Mouse (Mus musculus): ENCODE data around the gene Vmn1r34. TPM values are rescaled to one million over a fixed set of nuclear protein-coding genes. Genes with fewer than 3 reads are reported as not detected.
"Not testable (repeated sequence)": the region's sequence is repeated elsewhere in the genome, so short reads cannot be mapped to it uniquely, and the experiment has no call there.

Vmn1r34 gene
- polyA plus RNA-seq (2015; fragmentation: Nextera tagmentation; extraction: Ambion mirVana) = not detected in 2 replicates

- no peak for ATAC-seq (replicated peaks; ENCODE audit: low FRiP score)
- H3K27me3 ChIP-seq = no peaks in the 10 kb centered on the region
Measured at GRCm38 (mm10) chr6:66643779-66644178, at the start of gene Vmn1r34. Vmn1r34 (minus strand) TSS chr6:66643879.

GRCm38 (mm10) chr6:66685806-66686205 lies 42.1 kb upstream of the Vmn1r34 start, which contains the start of gene Vmn1r35:
Vmn1r35 (minus strand) TSS chr6:66685906.
- Histone ChIP-seq H3K4me1 (no peaks in the 10 kb centered on the region), H3K27ac (no peak within 1 kb of the TSS), H3K9me3 (replicated peaks) (no peaks in the 10 kb centered on the region), H3K4me2 (no peak within 1 kb of the TSS), H3K27me3 (no peaks in the 10 kb centered on the region), H3K36me3 (no peaks in the 10 kb centered on the region), H3K9ac (no peak within 1 kb of the TSS), H3K4me3 (replicated peaks) (no peak within 1 kb of the TSS)
- ATAC-seq (replicated peaks; ENCODE audit: low FRiP score) = no peak
- WGBS = 90% methylated on average over 3 of the region's 3 CpGs

More at GRCm38 (mm10) chr6:66643779-66644178, at the start of gene Vmn1r34:
- Histone ChIP-seq H3K4me1 (no peaks in the 10 kb centered on the region), H3K4me3 (replicated peaks) (no peak within 1 kb of the TSS), H3K27ac (no peak within 1 kb of the TSS), H3K9ac (no peak within 1 kb of the TSS), H3K4me2 (no peak within 1 kb of the TSS), H3K9me3 (replicated peaks) (no peaks in the 10 kb centered on the region), H3K36me3 (no peaks in the 10 kb centered on the region)
- WGBS = 88% methylated on average over 1 of the region's 1 CpGs

- H3K4me3 ChIP-seq (replicated peaks); ATAC-seq (replicated peaks; ENCODE audit: low FRiP score); H3K27ac ChIP-seq; H3K4me2 ChIP-seq; H3K4me1 ChIP-seq; H3K27me3 ChIP-seq; H3K9me3 ChIP-seq (replicated peaks); H3K9ac ChIP-seq; H3K36me3 ChIP-seq: not testable (repeated sequence)
Measured at GRCm38 (mm10) chr6:66618182-66618581, 25.5 kb downstream of the Vmn1r34 start, which contains the start of gene Vmn1r33. Vmn1r33 (minus strand) TSS chr6:66618282.

- Histone ChIP-seq H3K4me3 (replicated peaks) (no peak overlapping the region), H3K27me3 (no peaks in the 10 kb centered on the region), H3K9me3 (replicated peaks) (no peaks in the 10 kb centered on the region), H3K36me3 (no peaks in the 10 kb centered on the region), H3K4me2 (no peak overlapping the region), H3K27ac (no peak overlapping the region), H3K4me1 (no peaks in the 10 kb centered on the region), H3K9ac (no peak overlapping the region)
- no peak for ATAC-seq (replicated peaks; ENCODE audit: low FRiP score)
Measured at GRCm38 (mm10) chr6:66595804-66596203, 47.9 kb downstream of the Vmn1r34 start.

Other genes with a start within 250 kb of the Vmn1r34 start
- gene Mad2l1, start 108.5 kb downstream of the Vmn1r34 start, polyA plus RNA-seq (2015; fragmentation: Nextera tagmentation; extraction: Ambion mirVana) = 106 and 113 TPM in 2 replicates
- 0.06 TPM in 1 of 2 replicates, not detected in the other for gene Vmn1r32, start 83.8 kb downstream of the Vmn1r34 start, polyA plus RNA-seq (2015; fragmentation: Nextera tagmentation; extraction: Ambion mirVana)
- not detected in 2 replicates for gene Vmn1r33, start 25.6 kb downstream of the Vmn1r34 start, polyA plus RNA-seq (2015; fragmentation: Nextera tagmentation; extraction: Ambion mirVana)
- not detected in 2 replicates for gene Vmn1r35, start 42.0 kb upstream of the Vmn1r34 start, polyA plus RNA-seq (2015; fragmentation: Nextera tagmentation; extraction: Ambion mirVana)
- not detected in 2 replicates for gene Vmn1r36, start 75.3 kb upstream of the Vmn1r34 start, polyA plus RNA-seq (2015; fragmentation: Nextera tagmentation; extraction: Ambion mirVana)
- gene Vmn1r37, start 85.5 kb upstream of the Vmn1r34 start, polyA plus RNA-seq (2015; fragmentation: Nextera tagmentation; extraction: Ambion mirVana) = not detected in 2 replicates
- gene Vmn1r38, start 138.7 kb upstream of the Vmn1r34 start, polyA plus RNA-seq (2015; fragmentation: Nextera tagmentation; extraction: Ambion mirVana) = not detected in 2 replicates
- not detected in 2 replicates for gene Vmn1r39, start 166.7 kb upstream of the Vmn1r34 start, polyA plus RNA-seq (2015; fragmentation: Nextera tagmentation; extraction: Ambion mirVana)

Data from kidney, embryonic 15.5 days (tissue).